Mouse (Mus musculus) liver, embryonic 14.5 days (tissue): ENCODE data around the gene Cyb561d2. TPM values are rescaled to one million over a fixed set of nuclear protein-coding genes. Genes with fewer than 3 reads are reported as not detected.
"Not testable (repeated sequence)": the region's sequence is repeated elsewhere in the genome, so short reads cannot be mapped to it uniquely, and the experiment has no call there.

Source experiments
- ATAC-seq: fragments of 200-750 bp; cut with Nextera tagmentation; 2 replicates; pipeline ENCODE4 v1.8.0; 2017; ENCODE audit warnings: moderate number of reproducible peaks, mild to moderate bottlenecking, moderate library complexity; ENCODE audit not compliant: insufficient read depth
- DNase-seq, 3 experiments: peaks; one replicate each; pipeline ENCODE4 v3.0.0-alpha.2; 2012 to 2013; ENCODE audit warnings: low read depth in 3 of 3, low spot score in 3 of 3
- H3K27ac ChIP-seq: fragments of 300-500 bp; sonication (generic); 2 replicates; pipeline ENCODE4 v1.5.1; 2014; ENCODE audit warnings: moderate library complexity, mild to moderate bottlenecking, control low read depth, inconsistent platforms
- H3K27me3 ChIP-seq: fragments of 300-500 bp; sonication (generic); 2 replicates; pipeline ENCODE4 v1.6.1; 2014; ENCODE audit warnings: mild to moderate bottlenecking, low read length, moderate library complexity; ENCODE audit not compliant: control insufficient read depth, insufficient read depth
- H3K36me3 ChIP-seq: fragments of 300-500 bp; sonication (generic); replicated peaks from 2 replicates; pipeline ENCODE4 v1.6.1; 2014; ENCODE audit warnings: low read depth; ENCODE audit not compliant: control insufficient read depth, insufficient read depth
- H3K4me1 ChIP-seq, 2 experiments: fragments of 200-500 bp in 1 of 2; fragments of 300-500 bp in 1 of 2; sonication (generic) in 1 of 2; replicated peaks; 2 replicates each; pipeline ENCODE4 v1.6.1; 2012 to 2014; ENCODE audit warnings: antibody characterized with exemption in 1 of 2, inconsistent platforms in 1 of 2, low read length in 1 of 2; ENCODE audit not compliant: control insufficient read depth in 2 of 2, insufficient read depth in 2 of 2
- H3K4me2 ChIP-seq: fragments of 300-500 bp; sonication (generic); 2 replicates; pipeline ENCODE4 v1.6.1; 2014; ENCODE audit warnings: low read depth, mild to moderate bottlenecking, control low read depth, moderate library complexity
- H3K4me3 ChIP-seq, 2 experiments: fragments of 200-500 bp in 1 of 2; fragments of 300-500 bp in 1 of 2; sonication (generic) in 1 of 2; 2 replicates each; pipeline ENCODE4 v1.5.1; 2012 to 2014; ENCODE audit warnings: low read depth in 2 of 2, low read length in 2 of 2, mild to moderate bottlenecking in 2 of 2, control low read depth in 1 of 2, inconsistent platforms in 1 of 2, moderate library complexity in 1 of 2; ENCODE audit not compliant: insufficient read depth in 1 of 2
- H3K9ac ChIP-seq: fragments of 300-500 bp; sonication (generic); replicated peaks from 2 replicates; pipeline ENCODE4 v1.6.1; 2014; ENCODE audit warnings: mild to moderate bottlenecking, control low read depth, moderate library complexity
- H3K9me3 ChIP-seq: fragments of 300-500 bp; sonication (generic); 2 replicates; pipeline ENCODE4 v1.6.1; 2016; ENCODE audit warnings: low read length, mixed read lengths; ENCODE audit not compliant: control insufficient read depth
- CTCF ChIP-seq: IDR thresholded peaks from 2 replicates; pipeline ENCODE4 v1.5.1; 2016; ENCODE audit warnings: antibody characterized with exemption, low read depth, control low read depth
- EP300 ChIP-seq: IDR thresholded peaks from 2 replicates; pipeline ENCODE4 v1.6.1; 2016; ENCODE audit warnings: antibody characterized with exemption, low read depth
- WGBS: fragments of 180-500 bp; shearing (Covaris S2); extraction: QIAGEN DNeasy Blood & Tissue Kit; methylation state at CpG from one replicate; pipeline ENCODE4 v1.1.7; 2014; ENCODE audit not compliant: insufficient replicate concordance; 5-methylcytosine and 5-hydroxymethylcytosine counted together
- polyA plus RNA-seq, 2 experiments: library from polyadenylated mRNA; depleted of rRNA in 1 of 2; stranded (reverse) in 1 of 2; unstranded in 1 of 2; fragments of >200 nt; fragmentation: Nextera tagmentation in 1 of 2; extraction: Ambion mirVana in 1 of 2; gene quantifications; 2 replicates each; pipeline versions ENCODE4 v1.2.1 to v1.2.3; 2012 to 2014

Cyb561d2 gene
- polyA plus RNA-seq, 2 experiments, result 9.8 to 14.1 TPM

DNA sequence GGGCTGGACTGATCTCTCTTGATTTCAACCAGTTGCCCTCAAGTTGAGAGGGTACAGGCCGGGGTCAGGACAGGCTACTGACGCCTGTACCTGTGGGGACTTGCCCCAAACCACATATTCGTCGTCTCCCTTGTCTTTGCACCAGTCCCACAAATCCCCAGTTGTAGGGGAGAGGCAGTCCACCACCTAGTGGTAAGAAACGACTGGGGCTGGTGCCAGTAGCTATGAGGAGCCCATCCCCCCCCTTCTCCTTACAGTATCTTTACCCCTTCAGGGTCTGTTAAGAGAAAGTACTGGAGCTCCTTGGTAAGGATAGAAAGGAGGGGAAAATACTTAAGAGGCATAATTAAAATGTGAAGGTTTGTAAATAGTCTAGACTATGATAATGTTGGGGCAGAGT, 23.6 kb upstream of the Cyb561d2 start:
- 30% methylated on average over 5 of the region's 5 CpGs for WGBS
- H3K4me3 ChIP-seq, result not testable (repeated sequence)
- TF ChIP-seq CTCF, result 0 out of 2 replicates have a peak, but pooled peaks have one; percentile 46

DNA sequence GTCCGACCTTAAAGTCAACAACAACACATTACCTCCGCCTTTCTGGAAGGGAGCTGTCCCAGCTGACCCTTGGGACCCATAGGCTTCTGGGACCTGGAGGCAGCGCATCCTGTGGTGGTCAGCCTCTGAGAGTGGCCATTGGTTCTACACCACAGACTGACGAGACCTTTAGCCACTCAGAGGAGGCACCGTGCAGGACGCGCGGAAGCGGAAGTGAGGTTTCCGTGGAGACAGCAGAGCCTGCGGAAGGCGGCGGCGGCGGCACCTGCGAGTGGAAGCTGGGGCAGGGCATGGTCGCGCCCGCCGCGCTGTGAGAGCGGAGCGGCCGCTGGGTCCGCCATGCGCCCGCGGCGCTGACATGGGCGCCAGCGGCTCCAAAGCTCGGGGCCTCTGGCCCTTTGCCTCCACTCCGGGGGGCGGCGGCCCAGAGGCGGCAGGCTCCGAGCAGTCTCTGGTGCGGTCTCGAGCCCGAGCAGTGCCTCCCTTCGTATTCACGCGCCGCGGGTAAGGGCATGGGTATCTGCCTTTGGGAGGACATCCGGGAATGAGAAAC, 21.1 kb upstream of the Cyb561d2 start, which contains the start of gene Tusc2:
Gene Tusc2 (plus strand): TSS at position 227 of the 553 bp plus-strand sequence.
- Histone ChIP-seq H3K27me3 (no peaks in the 10 kb centered on the region), H3K4me1 (peaks cover 15 to 30% of the 10 kb centered on the region in 2 experiments)

More for the DNA sequence above, 23.6 kb upstream of the Cyb561d2 start:
- not testable (repeated sequence) for H3K27me3 ChIP-seq, ATAC-seq, H3K9ac ChIP-seq, DNase-seq, H3K9me3 ChIP-seq, H3K27ac ChIP-seq, H3K36me3 ChIP-seq, H3K4me2 ChIP-seq
- peaks cover 26 to 41% of the 10 kb centered on the region in 2 experiments for H3K4me1 ChIP-seq

DNA sequence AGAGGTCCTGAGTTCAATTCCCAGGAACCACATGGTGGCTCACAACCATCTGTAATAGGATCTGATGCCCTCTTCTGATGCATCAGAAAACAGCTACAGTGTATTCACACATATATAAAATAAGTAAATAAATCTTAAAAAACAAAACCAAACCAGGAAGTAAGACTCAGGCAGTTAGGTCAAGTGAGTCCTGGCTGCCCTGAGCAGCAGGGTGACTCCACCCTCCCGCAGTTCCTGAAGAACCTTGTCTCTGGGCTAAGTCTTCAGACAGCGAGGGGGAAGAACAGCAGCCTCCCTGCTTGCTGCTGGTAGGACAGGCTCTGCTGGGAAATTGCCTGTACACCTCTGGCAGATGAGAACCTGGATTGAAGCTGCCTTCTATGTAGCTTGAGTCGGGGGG, 14.4 kb upstream of the Cyb561d2 start:
- no peaks in the 10 kb centered on the region for H3K9me3 ChIP-seq
- peak overlapping the region; percentile 87 for H3K9ac ChIP-seq
- H3K4me2 ChIP-seq, result peak overlapping the region; percentile 90
- H3K27ac ChIP-seq, result peak overlapping the region; percentile 37; the same call in 1 of the 2 replicates
- ATAC-seq, result no peak
- peaks cover 31 to 36% of the 10 kb centered on the region in 2 experiments for H3K4me1 ChIP-seq
- 37% methylated on average over 3 of the region's 3 CpGs for WGBS
- peaks cover 46% of the 10 kb centered on the region for H3K36me3 ChIP-seq
- peak overlapping the region in 1 of 2 experiments; percentile 83; a peak in 3 of 4 replicates for H3K4me3 ChIP-seq
- no peak for DNase-seq
- H3K27me3 ChIP-seq, result no peaks in the 10 kb centered on the region; the same call in 1 of the 2 replicates
- no peak for TF ChIP-seq CTCF
- no peak for TF ChIP-seq EP300

More for the DNA sequence above, 21.1 kb upstream of the Cyb561d2 start, which contains the start of gene Tusc2:
- peaks cover 33% of the 10 kb centered on the region for H3K36me3 ChIP-seq
- H3K4me2 ChIP-seq, result peak within 1 kb of the TSS; percentile 91
- H3K27ac ChIP-seq, result peak within 1 kb of the TSS; percentile 63
- ATAC-seq, result peak; percentile 95
- H3K9ac ChIP-seq, result peak within 1 kb of the TSS; percentile 75
- whole genome bisulfite sequencing, result under 1% methylated on average over 46 of the region's 46 CpGs
- H3K4me3 ChIP-seq, result peak within 1 kb of the TSS; percentile 66 to 80
- TF ChIP-seq CTCF (no peak), EP300 (no peak)
- peak; percentile 91 to 93 (median 93) for DNase-seq
- H3K9me3 ChIP-seq, result no peaks in the 10 kb centered on the region

DNA sequence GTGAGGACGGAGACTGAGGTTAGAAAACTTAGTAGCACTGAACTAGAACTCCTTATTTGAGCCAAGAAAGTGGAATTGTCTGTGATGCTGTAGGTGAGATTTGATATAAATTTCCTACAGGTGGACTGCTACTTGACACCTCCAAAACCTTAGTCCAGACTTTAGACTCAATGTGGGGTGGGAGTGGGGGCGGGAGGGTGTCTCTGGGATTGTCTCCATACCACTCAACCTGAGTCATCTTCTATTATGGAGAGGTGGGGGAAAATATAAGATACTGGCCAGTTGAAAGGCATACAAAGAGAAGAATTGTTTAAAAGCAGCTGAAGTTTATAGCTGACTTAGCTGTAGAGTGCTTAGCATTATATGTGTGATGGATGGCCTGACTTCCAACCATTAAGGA, 13.7 kb upstream of the Cyb561d2 start:
- ATAC-seq (no peak), DNase-seq (no peak)
- Histone ChIP-seq H3K27me3 (peaks cover 1% of the 10 kb centered on the region; the same call in 1 of the 2 replicates), H3K4me3 (peak overlapping the region; percentile 74 to 83), H3K27ac (peak overlapping the region; percentile 79), H3K4me1 (peaks cover 35 to 41% of the 10 kb centered on the region in 2 experiments), H3K4me2 (peak overlapping the region; percentile 90), H3K9me3 (no peaks in the 10 kb centered on the region), H3K36me3 (peaks cover 39% of the 10 kb centered on the region), H3K9ac (peak overlapping the region; percentile 87)
- TF ChIP-seq CTCF, result no peak
- TF ChIP-seq EP300, result no peak
- WGBS, result 26% methylated on average over 2 of the region's 2 CpGs

DNA sequence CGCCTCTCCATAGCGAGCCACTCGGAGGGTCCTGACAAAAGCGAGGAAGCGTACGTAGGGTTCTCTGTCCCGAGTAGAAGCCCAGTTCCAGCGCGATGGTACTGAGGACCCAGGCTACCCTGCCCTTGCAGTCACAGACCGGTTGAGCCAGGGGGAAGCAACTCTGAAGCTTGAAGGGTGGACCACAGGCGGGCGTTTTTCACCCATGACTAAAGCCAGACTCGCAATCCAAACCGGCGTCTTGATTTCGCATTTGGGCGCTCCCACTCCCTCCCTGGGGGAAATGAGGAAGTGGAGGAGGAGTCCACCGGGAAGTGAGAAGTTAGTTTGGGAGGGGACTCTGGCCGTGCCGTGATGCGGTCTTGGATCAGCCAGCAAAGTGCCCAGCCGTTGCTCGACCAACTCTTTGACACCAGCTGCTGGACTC, 13.1 kb upstream of the Cyb561d2 start:
- peak; percentile 10 for ATAC-seq

More for the DNA sequence above, 13.1 kb upstream of the Cyb561d2 start:
- DNase-seq, result no peak
- Histone ChIP-seq H3K9me3 (no peaks in the 10 kb centered on the region), H3K4me3 (peak overlapping the region; percentile 74 to 83), H3K9ac (peak overlapping the region; percentile 87), H3K36me3 (peaks cover 34% of the 10 kb centered on the region), H3K4me1 (peaks cover 35 to 42% of the 10 kb centered on the region in 2 experiments), H3K27me3 (peaks cover 3% of the 10 kb centered on the region; the same call in 1 of the 2 replicates), H3K27ac (peak overlapping the region; percentile 79), H3K4me2 (peak overlapping the region; percentile 90)
- no peak for TF ChIP-seq CTCF
- TF ChIP-seq EP300, result no peak
- WGBS, result 0% methylated on average over 23 of the region's 23 CpGs
